Comparison of ENCODE assay signal across 20 mouse cellular contexts in the genomic region with DNA sequence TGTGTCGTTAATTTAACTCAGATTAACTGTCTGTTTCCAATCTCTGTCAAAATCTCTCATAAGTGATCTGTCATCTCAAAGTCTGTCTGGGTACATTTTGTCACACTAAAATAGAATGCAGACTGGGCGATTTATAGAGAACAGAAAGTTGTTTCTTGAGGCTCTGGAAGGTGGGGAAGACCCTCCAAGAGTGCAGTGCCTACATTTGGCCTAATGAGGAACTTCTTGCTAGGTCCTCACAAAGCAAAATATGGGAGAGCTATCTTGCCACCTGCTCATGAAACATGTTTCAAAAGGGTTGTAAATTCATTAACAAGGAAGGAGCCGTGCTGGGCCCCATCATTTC.
DNase-seq lines count a peak whose midpoint lies in the region; ATAC-seq and TF ChIP-seq lines count a peak whose summit lies in the region.
"Had no signal": no experiment of that assay in that cellular context is flagged by ENCODE, and none has a peak within 500 bp of the region (broad histone marks: within the 10 kb centered on the region; RNA-seq: fewer than 3 reads in every experiment).

No protein-coding gene starts in this region.

- DNase-seq in heart, adult 11 months = peak; percentile 14
- DNase-seq in heart, adult 8-10 months (ENCODE audit: low spot score) = no peak
- no peak for DNase-seq in intestine, embryonic 14.5 days (ENCODE audit: low spot score)
- no peak for DNase-seq in frontal cortex, postnatal 14 days (ENCODE audit: low spot score in 2 of 2)
- DNase-seq: cerebellum, adult 11 months; gastrocnemius, postnatal 14 days; kidney, adult 18-20 months; lung, adult 18-20 months; thymus, postnatal 36 days had no signal

- H3K9me3 ChIP-seq in intestine, embryonic 14.5 days (ENCODE audit: control insufficient read depth, low read length) = no peaks in the 10 kb centered on the region
- no peaks in the 10 kb centered on the region for H3K9me3 ChIP-seq in intestine, postnatal 0 days (ENCODE audit: control insufficient read depth)
- no peaks in the 10 kb centered on the region for H3K9me3 ChIP-seq in embryonic facial prominence, embryonic 15.5 days (replicated peaks)
- H3K9me3 ChIP-seq in limb, embryonic 13.5 days = no peaks in the 10 kb centered on the region
- H3K9me3 ChIP-seq in forebrain, embryonic 13.5 days (replicated peaks) = no peaks in the 10 kb centered on the region
- H3K9me3 ChIP-seq: embryonic facial prominence, embryonic 12.5 days; hindbrain, embryonic 15.5 days; liver, embryonic 12.5 days; midbrain, embryonic 13.5 days had no signal

- no peak overlapping the region for H3K4me2 ChIP-seq in intestine, embryonic 14.5 days (ENCODE audit: low read length)
- no peak overlapping the region for H3K4me2 ChIP-seq in intestine, postnatal 0 days (replicated peaks; ENCODE audit: low read depth)
- no peak overlapping the region for H3K4me2 ChIP-seq in embryonic facial prominence, embryonic 15.5 days (replicated peaks)
- 0 out of 2 replicates have a peak overlapping the region, but pooled peaks have one; percentile 17 for H3K4me2 ChIP-seq in limb, embryonic 13.5 days (replicated peaks)
- no peak overlapping the region for H3K4me2 ChIP-seq in forebrain, embryonic 13.5 days
- H3K4me2 ChIP-seq: embryonic facial prominence, embryonic 12.5 days; heart, embryonic 11.5 days; liver, embryonic 12.5 days; midbrain, embryonic 13.5 days had no signal

- H3K4me1 ChIP-seq in intestine, embryonic 14.5 days (replicated peaks; ENCODE audit: control insufficient read depth, insufficient read depth, low read length) = peaks cover 15% of the 10 kb centered on the region
- no peaks in the 10 kb centered on the region for H3K4me1 ChIP-seq in intestine, postnatal 0 days (replicated peaks; ENCODE audit: control insufficient read depth, insufficient read depth, low read length)
- H3K4me1 ChIP-seq in embryonic facial prominence, embryonic 15.5 days = peaks cover 14% of the 10 kb centered on the region; the same call in 1 of the 2 replicates
- H3K4me1 ChIP-seq in limb, embryonic 13.5 days = peaks cover 30% of the 10 kb centered on the region
- peaks cover 12% of the 10 kb centered on the region for H3K4me1 ChIP-seq in forebrain, embryonic 13.5 days

- TF ChIP-seq CTCF in intestine, postnatal 0 days (IDR thresholded peaks at IDR 0.05; ENCODE audit: low read depth) = no peak

- no peaks in the 10 kb centered on the region for H3K36me3 ChIP-seq in intestine, embryonic 14.5 days (ENCODE audit: control insufficient read depth, insufficient read depth, low read length)
- no peaks in the 10 kb centered on the region for H3K36me3 ChIP-seq in intestine, postnatal 0 days (ENCODE audit: control insufficient read depth, insufficient read depth)
- H3K36me3 ChIP-seq in embryonic facial prominence, embryonic 15.5 days = no peaks in the 10 kb centered on the region
- H3K36me3 ChIP-seq in limb, embryonic 13.5 days = no peaks in the 10 kb centered on the region
- H3K36me3 ChIP-seq in forebrain, embryonic 13.5 days (ENCODE audit: poor library complexity, severe bottlenecking) = no peaks in the 10 kb centered on the region
- H3K36me3 ChIP-seq: embryonic facial prominence, embryonic 12.5 days; hindbrain, embryonic 15.5 days; liver, embryonic 12.5 days; midbrain, embryonic 13.5 days had no signal

- ATAC-seq in intestine, embryonic 14.5 days (replicated peaks; ENCODE audit: low FRiP score, low TSS enrichment, low read depth) = no peak
- ATAC-seq in intestine, postnatal 0 days = no peak
- ATAC-seq in embryonic facial prominence, embryonic 15.5 days (ENCODE audit: insufficient number of reproducible peaks, low FRiP score, low TSS enrichment, low read depth) = no peak
- ATAC-seq in limb, embryonic 13.5 days (ENCODE audit: low FRiP score, low read depth) = no peak
- no peak for ATAC-seq in forebrain, embryonic 13.5 days
- ATAC-seq: CD4-positive, CD25-positive, alpha-beta regulatory T cell, adult 4 months; forebrain, embryonic 14.5 days; liver, embryonic 12.5 days; midbrain, embryonic 13.5 days had no signal

- H3K27ac ChIP-seq in intestine, embryonic 14.5 days (ENCODE audit: low read depth) = peak overlapping the region; percentile 72; the same call in 1 of the 2 replicates
- no peak overlapping the region for H3K27ac ChIP-seq in intestine, postnatal 0 days (ENCODE audit: low read depth, low read length)
- 0 out of 2 replicates have a peak overlapping the region, but pooled peaks have one; percentile 40 for H3K27ac ChIP-seq in embryonic facial prominence, embryonic 15.5 days (replicated peaks)
- peak overlapping the region; percentile 28; the same call in 1 of the 2 replicates for H3K27ac ChIP-seq in limb, embryonic 13.5 days
- no peak overlapping the region for H3K27ac ChIP-seq in forebrain, embryonic 13.5 days
- H3K27ac ChIP-seq: embryonic facial prominence, embryonic 12.5 days; liver, embryonic 12.5 days; midbrain, embryonic 13.5 days had no signal

- WGBS in intestine, embryonic 14.5 days = 59% methylated on average over 3 of the region's 3 CpGs
- WGBS in intestine, postnatal 0 days = 52% methylated on average over 3 of the region's 3 CpGs
- 48% methylated on average over 3 of the region's 3 CpGs for WGBS in embryonic facial prominence, embryonic 15.5 days
- 52% methylated on average over 3 of the region's 3 CpGs for WGBS in limb, embryonic 13.5 days
- 76% methylated on average over 3 of the region's 3 CpGs for WGBS in forebrain, embryonic 13.5 days

- H3K27me3 ChIP-seq in intestine, embryonic 14.5 days (replicated peaks; ENCODE audit: control insufficient read depth, insufficient read depth, low read length) = no peaks in the 10 kb centered on the region
- no peaks in the 10 kb centered on the region for H3K27me3 ChIP-seq in intestine, postnatal 0 days (replicated peaks; ENCODE audit: control insufficient read depth, insufficient read depth, low read length)
- no peaks in the 10 kb centered on the region for H3K27me3 ChIP-seq in embryonic facial prominence, embryonic 15.5 days
- H3K27me3 ChIP-seq in limb, embryonic 13.5 days = no peaks in the 10 kb centered on the region
- no peaks in the 10 kb centered on the region for H3K27me3 ChIP-seq in forebrain, embryonic 13.5 days
- H3K27me3 ChIP-seq: embryonic facial prominence, embryonic 12.5 days; hindbrain, embryonic 15.5 days; midbrain, embryonic 13.5 days had no signal

- no peak overlapping the region for H3K4me3 ChIP-seq in intestine, embryonic 14.5 days (ENCODE audit: low read depth, low read length)
- no peak overlapping the region for H3K4me3 ChIP-seq in intestine, postnatal 0 days (ENCODE audit: low read depth, low read length)
- H3K4me3 ChIP-seq in embryonic facial prominence, embryonic 15.5 days (replicated peaks) = no peak overlapping the region
- H3K4me3 ChIP-seq in limb, embryonic 13.5 days = no peak overlapping the region
- no peak overlapping the region for H3K4me3 ChIP-seq in forebrain, embryonic 13.5 days
- H3K4me3 ChIP-seq: embryonic facial prominence, embryonic 12.5 days; hindbrain, embryonic 15.5 days; liver, embryonic 12.5 days; midbrain, embryonic 13.5 days had no signal

- H3K9ac ChIP-seq in intestine, embryonic 14.5 days (ENCODE audit: low read length) = no peak overlapping the region
- no peak overlapping the region for H3K9ac ChIP-seq in intestine, postnatal 0 days (ENCODE audit: low read depth, low read length)
- no peak overlapping the region for H3K9ac ChIP-seq in embryonic facial prominence, embryonic 15.5 days
- no peak overlapping the region for H3K9ac ChIP-seq in limb, embryonic 13.5 days
- H3K9ac ChIP-seq in forebrain, embryonic 13.5 days = no peak overlapping the region
- H3K9ac ChIP-seq: embryonic facial prominence, embryonic 12.5 days; hindbrain, embryonic 15.5 days; liver, embryonic 12.5 days; midbrain, embryonic 13.5 days had no signal

Comparison
In these comparisons a context has a peak if more than half of its experiments do, and no peak if none do; other contexts are left out.
1. H3K27ac ChIP-seq: peak in intestine, embryonic 14.5 days (single experiment), embryonic facial prominence, embryonic 15.5 days (single experiment) and limb, embryonic 13.5 days (single experiment); none in intestine, postnatal 0 days (single experiment) and forebrain, embryonic 13.5 days (single experiment).